Mouse (Mus musculus) Muller cell, postnatal 12 days (primary cell): Measurements from ENCODE around the gene Lrrc23.

Experiments
- DNase-seq: peaks from one replicate; pipeline ENCODE4 v3.0.0-alpha.2; 2015; ENCODE audit errors: inconsistent ontology term

Lrrc23 gene

DNA sequence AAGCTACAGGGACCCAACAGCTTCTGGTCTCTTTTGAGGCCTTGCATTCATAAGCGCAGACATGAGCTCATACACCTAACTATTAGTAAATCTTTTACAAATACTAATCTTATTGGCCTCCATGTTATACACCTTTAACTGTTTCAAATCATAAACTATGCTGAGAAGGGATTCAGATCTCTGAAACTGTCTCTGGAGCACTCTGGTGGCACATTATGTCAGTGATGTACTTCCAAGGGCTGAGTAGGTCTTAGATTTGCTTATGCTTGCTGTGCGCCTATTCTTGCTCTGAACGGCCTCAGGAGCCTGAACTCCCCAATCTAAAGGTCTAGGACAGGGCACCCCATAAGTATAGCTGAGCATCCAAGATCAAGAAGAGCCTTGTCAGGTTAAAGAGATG, 37.7 kb downstream of the Lrrc23 start:
- no peak for DNase-seq

- DNase-seq: peak; percentile 95
These were observed 38.4 kb downstream of the Lrrc23 start, which contains the start of gene Grcc10 for GRCm38 (mm10) chr6:124740888-124741761. Gene Grcc10, minus strand, starts transcription at chr6:124741374.

DNA sequence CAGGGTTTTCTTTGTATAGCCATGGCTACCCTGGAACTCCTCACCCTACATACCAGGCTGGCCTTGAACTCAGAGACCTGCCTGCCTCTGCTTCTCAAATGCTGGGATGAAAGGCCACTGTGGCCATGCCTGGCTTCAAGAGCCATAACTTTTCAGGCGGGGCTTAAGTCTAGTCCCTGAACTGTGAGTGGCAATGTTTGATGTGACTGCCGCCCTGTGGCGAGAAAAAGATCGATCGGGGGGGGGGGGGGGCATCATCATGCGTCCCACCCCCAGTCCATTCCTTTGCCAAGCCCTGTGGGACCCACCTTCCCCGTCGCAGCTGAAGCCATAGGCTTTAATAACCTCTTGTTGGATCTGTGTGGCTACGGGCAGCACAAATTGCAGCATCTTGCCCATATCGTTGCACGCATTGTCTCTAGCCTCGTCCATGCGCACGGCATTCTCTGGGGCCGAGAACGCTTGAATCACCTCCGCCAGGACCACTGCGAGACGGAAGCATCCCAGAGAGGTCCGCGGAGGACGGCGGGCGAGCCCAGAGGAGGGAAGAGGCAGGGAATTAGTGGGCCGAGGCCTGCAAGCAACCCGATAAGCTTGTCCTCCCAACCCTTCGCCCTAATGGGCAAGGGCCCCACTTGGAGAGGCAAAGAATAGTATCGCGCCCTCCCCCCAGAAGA, 39.2 kb downstream of the Lrrc23 start:
- no peak for DNase-seq

DNA sequence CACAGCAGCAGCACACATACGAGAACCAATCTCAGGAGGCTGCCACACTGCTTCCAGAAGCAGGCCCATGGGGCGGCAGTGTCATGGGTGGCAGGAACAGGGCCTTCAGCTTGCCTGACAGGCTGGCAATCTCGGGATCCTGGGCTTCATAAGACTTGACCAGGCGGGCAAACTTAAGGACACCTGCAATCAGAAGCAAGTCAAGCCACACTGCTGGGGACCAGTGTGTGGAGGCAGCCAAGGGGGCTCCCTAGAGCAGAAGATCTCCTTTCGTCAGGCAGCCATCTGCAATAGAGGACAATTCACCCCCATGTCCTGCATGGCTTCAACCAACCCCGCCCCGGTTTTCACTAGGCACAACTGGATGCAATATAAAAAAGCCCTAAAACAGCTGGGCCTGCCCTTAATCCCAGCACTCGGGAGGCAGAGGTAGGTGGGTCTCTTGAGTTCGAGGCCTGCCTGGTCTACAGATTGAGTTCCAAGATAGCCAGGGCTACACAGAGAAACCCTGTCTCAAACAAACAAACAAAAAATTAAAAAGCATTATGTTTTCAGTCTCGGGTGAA, 40.2 kb downstream of the Lrrc23 start:
- DNase-seq: no peak

DNA sequence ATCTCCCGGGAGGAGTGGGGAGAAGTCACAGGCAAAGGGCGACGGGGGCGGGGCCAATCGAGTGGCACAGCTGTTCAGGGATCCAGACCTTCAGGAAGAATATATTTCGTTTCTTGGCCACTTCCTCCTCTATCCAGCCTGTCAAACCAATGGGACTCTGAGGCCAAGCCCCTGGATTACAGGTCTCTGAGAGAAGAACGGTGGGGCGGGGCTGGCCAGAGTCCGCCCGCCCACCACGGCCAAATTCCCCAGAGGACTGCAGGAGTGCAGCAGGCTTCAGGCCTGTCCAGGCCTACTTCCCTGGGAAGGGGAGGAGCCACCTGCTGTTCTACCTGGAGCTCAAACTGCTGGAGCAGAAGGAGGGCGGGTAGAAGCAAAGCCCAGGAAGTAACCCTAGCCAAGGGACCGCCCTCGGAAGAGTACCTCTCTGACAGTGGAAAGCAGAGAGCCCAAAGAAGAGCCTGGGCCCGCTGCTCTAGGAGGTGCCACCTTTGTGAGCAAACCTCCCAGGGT, 41.0 kb downstream of the Lrrc23 start, which contains the start of gene Ptpn6:
Ptpn6 (minus strand) TSS at position 204 of the 513 bp plus-strand sequence.
- DNase-seq: no peak

- DNase-seq: no peak
These were observed 42.5 kb downstream of the Lrrc23 start for GRCm38 (mm10) chr6:124737040-124737439.

DNA sequence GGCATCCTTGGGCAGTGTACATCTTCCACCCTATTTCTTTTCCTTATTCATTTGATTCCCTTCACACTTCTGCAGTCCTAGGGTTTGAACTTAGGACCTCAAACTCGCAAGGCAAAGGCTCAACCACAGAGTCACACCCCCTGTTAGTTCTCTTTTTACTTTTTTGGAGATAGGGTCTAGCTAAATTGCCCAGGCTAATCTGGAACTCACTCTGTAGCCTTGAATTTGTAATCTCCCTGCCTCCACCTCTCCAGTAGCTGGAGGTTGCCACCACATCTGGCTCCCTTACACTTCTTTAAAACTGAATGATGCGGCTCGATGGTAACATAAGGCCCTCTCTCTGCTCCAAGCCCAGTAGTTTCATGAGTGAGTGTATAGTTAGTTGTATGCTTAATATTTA, 45.1 kb downstream of the Lrrc23 start:
- no peak for DNase-seq

DNA sequence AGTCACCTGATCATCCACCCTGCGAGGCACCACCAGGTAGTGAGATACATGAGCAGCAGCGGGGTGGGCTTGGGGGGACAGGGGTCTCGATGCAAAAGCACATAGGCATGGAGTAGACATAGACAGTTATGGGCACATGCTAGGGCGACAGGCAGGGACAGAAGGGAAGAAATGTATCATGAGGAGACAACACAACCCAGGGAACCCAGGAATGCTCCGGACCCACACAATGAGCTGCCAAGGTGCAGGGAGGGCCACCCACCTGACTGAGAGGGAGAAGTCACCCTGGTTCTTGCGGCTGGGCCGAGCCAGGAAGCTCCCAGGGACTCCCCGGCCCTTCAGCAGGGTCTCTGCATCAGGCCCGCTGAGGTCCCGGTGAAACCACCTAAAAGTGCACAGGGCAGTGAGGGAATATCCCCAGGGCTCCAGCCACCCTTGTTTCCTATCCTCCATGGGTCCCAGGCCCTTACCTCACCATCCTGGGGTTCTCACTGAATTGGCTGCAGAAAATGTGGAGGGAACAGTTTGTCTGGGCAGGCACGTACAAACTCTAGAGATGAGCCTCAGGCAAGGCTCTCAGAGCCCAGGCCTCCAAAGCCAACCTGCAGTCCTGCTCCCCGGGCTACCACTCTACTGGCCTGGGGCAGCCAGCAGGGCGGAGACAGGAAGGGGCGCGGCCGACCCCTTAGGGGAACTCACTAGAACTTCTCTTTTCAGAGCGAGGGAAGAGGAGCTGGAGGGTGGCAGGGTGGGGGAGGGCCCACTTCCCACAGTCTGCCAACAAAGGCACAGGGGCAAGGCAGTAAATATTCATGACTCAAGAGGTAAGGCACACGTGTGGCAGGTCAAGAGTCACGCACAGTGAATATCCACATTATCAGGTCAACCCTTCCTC, 46.8 kb downstream of the Lrrc23 start:
- no peak for DNase-seq

- DNase-seq: no peak
These were observed 48.5 kb downstream of the Lrrc23 start for GRCm38 (mm10) chr6:124731038-124731437.

- DNase-seq: no peak
These were observed 49.4 kb downstream of the Lrrc23 start for GRCm38 (mm10) chr6:124729850-124730705.

GRCm38 (mm10) chr6:124728621-124729020, 50.9 kb downstream of the Lrrc23 start:
- no peak for DNase-seq

- no peak for DNase-seq
These were observed 55.1 kb downstream of the Lrrc23 start for GRCm38 (mm10) chr6:124724472-124724871.

- no peak for DNase-seq
These were observed 56.0 kb downstream of the Lrrc23 start for GRCm38 (mm10) chr6:124723541-124723940.

- no peak for DNase-seq
These were observed 56.6 kb downstream of the Lrrc23 start for GRCm38 (mm10) chr6:124722876-124723473.

GRCm38 (mm10) chr6:124720904-124721303, 58.6 kb downstream of the Lrrc23 start:
- DNase-seq: no peak
